Mouse (Mus musculus) brain, embryonic 18.5 days (tissue): ENCODE measurements around the gene Mthfd2.

Experiments
- DNase-seq: peaks from one replicate; pipeline ENCODE4 v3.0.0-alpha.2; 2012; ENCODE audit warnings: low read depth, low spot score

Gene Mthfd2

DNA sequence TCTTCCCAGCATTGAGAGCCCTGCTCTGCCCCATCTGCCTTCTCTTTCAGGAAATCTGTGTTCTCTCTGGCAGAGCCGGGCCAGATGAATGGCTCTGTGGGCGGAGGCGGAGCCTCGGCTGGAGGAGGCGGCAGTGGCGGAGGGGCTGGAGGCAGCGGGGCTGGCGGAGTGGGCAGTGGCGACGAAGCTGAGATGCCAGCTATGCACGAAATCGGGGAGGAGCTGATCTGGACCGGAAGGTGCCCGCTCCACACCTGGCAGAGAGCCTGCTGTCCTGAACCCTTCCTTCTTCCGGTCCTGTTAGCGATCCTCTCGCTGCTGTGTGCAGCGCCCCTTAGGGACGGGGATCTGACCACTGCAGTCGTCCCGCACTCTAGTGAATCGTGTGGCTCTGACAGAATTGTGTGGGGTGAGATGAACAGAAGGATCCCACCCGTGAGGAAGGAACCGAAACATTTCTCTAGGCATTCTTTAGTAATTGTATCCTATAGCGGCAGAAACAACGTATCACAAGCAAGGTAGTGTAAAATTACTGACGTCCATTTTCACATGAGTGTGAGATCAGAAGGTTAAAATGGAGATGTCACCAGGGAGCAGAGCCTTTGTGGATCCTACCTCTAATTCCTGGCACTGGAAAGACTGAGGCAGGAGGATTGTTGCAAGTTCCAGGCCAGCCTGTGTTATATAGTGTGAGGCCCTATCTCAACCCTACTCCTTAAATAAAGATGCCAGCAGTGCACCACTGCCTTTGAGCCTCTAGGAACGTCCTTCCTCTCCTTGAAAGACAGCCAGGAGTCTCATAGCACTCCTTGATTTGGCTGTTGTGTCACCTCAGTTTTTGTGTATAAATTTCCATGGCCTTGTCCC lies 57.3 kb downstream of the Mthfd2 start:
- peak; percentile 80 for DNase-seq

DNA sequence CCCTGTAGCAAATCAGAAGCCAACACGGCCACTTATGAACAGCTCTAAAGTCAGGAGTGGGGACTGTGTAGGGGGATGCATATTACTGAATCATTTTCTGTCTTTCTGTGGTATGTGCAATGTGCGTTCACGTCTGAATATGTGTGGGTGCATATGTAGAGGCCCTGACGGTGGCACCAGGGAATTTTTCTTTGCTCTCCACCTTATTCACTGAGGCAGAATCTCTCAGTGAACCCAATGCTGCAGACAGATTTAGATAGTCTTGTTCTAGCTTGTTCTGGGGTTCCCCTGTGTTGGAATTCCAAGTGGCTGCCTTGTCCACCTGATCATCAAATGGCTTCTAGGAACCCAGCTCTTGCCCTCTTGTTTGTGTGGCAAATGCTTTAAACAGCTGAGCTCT lies 58.1 kb downstream of the Mthfd2 start:
- no peak for DNase-seq

DNA sequence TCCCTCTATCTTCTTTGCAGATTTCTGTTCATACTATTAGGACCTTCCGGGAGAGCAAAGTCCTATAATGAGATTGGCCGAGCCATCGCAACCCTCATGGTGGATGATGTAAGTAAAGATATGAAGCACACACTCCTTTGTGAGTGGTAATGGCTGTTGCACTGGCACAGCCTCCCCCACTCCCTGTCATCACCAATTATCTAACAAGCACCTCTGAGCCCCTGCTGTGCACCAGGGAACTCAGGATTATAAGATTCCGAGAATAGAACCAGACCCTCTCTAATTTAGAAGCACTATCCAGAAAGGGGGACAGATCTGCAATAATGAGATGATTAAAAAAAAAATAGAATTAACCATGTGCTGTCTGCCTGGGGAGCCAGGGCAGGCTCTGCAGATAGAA lies 60.1 kb downstream of the Mthfd2 start:
- DNase-seq = no peak

DNA sequence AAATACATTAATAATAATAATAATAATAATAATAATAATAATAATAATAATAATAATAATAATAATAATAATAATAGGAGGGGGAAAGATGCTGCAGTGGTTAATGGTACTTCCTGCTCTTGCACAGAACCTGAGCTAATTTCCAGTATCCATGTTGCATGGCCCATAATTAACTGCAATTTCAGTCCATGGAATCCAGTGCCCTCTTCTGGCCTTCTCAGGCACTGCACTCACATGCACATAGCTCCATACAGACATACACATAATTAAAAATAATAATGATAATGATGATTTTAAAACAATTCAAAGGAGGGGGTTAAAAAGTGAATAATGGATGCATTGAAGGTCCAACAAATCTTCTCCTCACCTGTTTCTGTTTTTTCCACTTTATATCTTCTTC lies 60.5 kb downstream of the Mthfd2 start:
- DNase-seq = no peak

DNA sequence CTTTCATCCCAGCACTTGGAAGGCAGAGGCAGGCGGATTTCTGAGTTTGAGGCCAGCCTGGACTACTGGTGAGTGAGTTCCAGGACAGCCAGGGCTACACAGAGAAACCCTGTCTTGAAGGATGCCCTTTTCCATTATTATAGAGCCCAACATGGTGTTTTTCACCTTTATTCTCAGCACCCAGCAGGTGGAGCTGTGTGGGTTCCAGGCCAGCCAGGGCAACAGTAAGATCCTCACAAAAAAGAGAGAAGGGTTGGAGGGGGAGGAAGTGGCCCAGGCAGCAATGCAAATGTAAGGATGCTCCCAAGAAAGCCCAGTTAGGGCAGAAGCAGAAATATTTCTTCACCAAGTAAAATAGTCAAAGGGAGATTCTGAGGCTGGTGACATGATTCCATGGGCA lies 61.2 kb downstream of the Mthfd2 start:
- DNase-seq = no peak
